Mouse (Mus musculus): ENCODE measurements around the gene Apela.

The Apela gene

DNA sequence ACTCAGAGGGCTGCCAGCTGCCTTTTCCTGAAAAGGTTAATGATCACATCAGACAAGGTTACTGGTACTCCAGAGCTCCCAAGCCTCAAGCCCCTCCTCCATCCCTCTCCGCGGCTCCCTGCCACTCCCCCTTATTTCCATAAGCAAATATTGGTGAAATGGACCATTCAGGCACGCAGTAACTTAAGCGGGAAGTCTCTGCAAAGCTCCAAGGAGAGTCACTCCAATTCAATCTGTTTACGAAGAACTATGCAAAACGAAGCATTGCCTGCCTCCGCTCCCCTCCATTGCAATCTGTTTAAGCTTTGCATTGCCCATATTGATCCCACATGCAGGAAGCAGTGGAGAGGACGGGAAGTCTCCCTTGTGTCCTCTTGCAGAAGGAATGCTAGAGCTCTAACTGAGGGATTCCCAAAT is at the start of gene Apela:
Apela (minus strand) TSS at position 220 of the 417 bp plus-strand sequence.
- no peak for DNase-seq (ENCODE audit: low spot score in 2 of 2)

GRCm38 (mm10) chr8:65085680-65086079 is 48.5 kb upstream of the Apela start:
- no peak for DNase-seq (ENCODE audit: low spot score in 2 of 2)

GRCm38 (mm10) chr8:65080731-65081130 is 43.6 kb upstream of the Apela start:
- DNase-seq (ENCODE audit: low spot score in 2 of 2), result no peak

DNA sequence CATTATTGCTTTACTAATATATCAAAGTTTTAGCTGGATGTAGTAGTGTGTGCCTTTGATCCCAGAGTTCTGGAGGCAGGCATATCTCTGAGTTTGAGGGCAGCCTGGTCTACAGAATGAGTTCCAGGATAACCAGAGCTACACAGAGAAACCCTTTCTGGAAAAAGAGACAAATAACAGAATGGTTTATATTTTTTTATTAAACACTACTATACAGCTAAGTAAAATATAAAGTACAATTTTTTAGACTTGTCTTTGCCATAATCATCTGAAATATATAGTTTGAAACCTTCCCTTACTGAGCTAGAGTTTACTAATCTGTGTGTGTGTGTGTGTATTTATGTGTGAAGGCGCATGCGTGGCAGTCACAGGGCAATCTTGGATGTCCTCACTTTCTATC is 37.6 kb upstream of the Apela start, which contains the start of gene Gm10663:
Gm10663 (plus strand) TSS at position 301 of the 400 bp plus-strand sequence.
- no peak for DNase-seq (ENCODE audit: low spot score in 2 of 2)

DNA sequence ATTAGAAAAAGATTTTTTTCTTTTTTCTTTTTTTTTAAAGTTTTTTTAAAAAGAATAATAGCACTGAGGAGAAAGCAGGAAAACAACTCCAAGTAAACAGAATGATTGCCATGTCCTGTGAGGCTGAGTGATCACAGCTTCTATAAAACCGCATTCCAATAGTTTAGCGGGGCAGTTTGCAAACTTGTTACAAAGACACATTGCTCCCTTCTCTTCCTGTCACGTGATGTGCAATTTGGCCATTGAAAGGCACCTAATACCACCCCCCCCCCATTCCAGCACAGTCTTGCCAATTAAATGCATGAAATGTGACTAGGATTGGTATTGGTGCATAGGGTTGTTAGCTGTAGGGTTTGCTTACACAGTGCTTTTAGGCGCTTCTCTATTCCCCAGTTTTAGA is 33.9 kb upstream of the Apela start:
- DNase-seq (ENCODE audit: low spot score in 2 of 2), result no peak

DNA sequence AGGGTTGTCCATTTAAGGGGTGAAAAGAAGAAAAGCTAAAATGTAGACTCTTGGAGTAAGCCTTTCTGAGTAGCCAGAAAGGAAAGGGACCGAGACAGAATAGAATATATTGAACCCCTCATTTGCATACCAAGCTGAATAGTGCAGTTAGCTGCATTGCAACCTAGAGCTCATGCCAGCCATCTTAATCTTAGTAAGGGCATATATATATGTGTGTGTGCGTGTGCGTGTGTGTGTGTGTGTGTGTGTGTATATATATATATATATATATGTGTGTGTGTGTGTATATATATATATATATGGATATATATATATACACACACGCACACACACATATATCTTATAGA is 31.3 kb upstream of the Apela start:
- DNase-seq (ENCODE audit: low spot score in 2 of 2), result no peak

GRCm38 (mm10) chr8:65067694-65068472 is 30.7 kb upstream of the Apela start:
- DNase-seq (ENCODE audit: low spot score in 2 of 2), result no peak

DNA sequence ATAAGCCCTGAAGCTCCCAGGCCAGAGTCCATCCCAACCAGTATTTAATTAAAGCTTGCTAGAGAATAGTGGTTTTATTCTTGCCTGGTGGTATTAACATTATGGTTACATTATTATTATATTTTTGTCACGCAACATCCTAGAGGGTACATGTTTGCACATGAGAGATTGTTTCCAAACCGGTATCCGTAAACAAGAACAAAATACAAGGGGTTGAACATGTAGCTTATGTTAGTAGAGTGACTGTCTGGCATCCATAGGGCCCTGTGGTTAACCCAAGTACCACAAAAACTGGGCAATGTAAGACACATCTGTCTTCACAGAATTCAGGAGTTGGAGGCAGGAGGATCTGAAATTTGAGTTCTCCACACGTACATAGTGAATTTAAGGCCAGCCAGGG is 29.9 kb upstream of the Apela start:
- no peak for DNase-seq (ENCODE audit: low spot score in 2 of 2)

DNA sequence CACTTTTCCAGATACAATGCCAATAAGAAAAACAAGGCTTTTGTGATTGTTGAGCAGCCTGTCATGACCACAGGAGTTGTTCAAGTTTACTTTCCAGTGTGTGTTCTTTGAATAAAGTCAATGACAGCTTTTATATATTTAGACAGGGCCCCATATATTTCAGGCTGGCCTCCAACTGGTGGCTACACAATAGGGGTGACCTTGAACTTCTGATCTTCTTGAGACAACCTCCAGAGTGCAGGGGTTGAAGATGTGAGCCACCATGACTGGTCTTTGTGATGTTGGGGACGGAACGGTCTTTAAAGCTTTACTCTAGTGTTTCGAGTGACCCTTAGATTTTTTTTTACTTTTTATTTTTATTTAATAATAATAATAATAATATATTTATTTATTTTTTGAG is 28.5 kb upstream of the Apela start:
- no peak for DNase-seq (ENCODE audit: low spot score in 2 of 2)

- no peak for DNase-seq (ENCODE audit: low spot score in 2 of 2)
Observed at GRCm38 (mm10) chr8:65064071-65064470, 26.9 kb upstream of the Apela start.

GRCm38 (mm10) chr8:65062195-65062594 is 25.1 kb upstream of the Apela start:
- DNase-seq (ENCODE audit: low spot score in 2 of 2), result no peak

- DNase-seq (ENCODE audit: low spot score in 2 of 2), result no peak
Observed at GRCm38 (mm10) chr8:65056722-65057121, 19.6 kb upstream of the Apela start.

- DNase-seq (ENCODE audit: low spot score in 2 of 2), result no peak
Observed at GRCm38 (mm10) chr8:65053968-65054367, 16.8 kb upstream of the Apela start.

GRCm38 (mm10) chr8:65053554-65053953 is 16.4 kb upstream of the Apela start:
- no peak for DNase-seq (ENCODE audit: low spot score in 2 of 2)

- no peak for DNase-seq (ENCODE audit: low spot score in 2 of 2)
Observed at GRCm38 (mm10) chr8:65047801-65048200, 10.7 kb upstream of the Apela start.

DNA sequence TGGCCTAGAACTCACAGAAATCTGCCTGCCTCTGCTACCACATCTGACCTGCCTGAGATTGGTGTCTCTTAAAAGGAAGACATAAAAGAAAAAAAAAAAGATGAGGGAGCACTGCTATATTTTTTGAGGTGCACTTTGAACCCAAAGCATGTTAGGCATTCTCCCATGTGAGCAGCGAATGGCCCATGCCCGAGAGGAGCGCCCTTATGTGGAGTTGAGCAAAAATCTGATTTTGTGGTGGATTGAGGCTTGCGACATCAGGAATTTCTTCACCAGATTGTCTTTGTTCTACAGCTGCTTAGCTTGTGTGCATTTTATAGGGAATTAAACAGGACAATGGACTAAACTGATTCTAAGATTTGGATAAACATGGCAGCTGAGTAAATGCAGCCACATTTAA is 10.1 kb upstream of the Apela start:
- DNase-seq (ENCODE audit: low spot score in 2 of 2), result no peak

GRCm38 (mm10) chr8:65046565-65046964 is 9.4 kb upstream of the Apela start:
- no peak for DNase-seq (ENCODE audit: low spot score in 2 of 2)

DNA sequence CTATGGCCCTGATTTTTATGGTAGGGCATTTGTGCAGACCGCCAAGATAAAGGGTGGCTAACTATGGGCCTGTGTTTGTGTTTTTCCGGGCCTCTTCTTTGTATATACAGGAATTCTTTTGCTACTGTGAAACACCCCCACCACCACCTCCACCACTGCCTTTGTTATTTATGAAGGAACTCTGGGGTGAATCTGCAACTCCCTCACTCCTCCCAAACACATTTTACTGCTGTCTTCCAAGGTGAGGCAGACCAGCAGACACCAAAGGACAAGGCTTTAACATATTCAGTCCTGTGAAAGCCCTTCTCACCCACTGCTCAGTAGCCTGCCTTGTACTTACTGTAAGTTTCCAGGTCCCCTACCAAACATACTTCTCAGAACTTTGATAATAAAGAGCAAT is 3.0 kb downstream of the Apela start:
- no peak for DNase-seq (ENCODE audit: low spot score in 2 of 2)

- no peak for DNase-seq (ENCODE audit: low spot score in 2 of 2)
Observed at GRCm38 (mm10) chr8:65033056-65033455, 4.1 kb downstream of the Apela start.

DNA sequence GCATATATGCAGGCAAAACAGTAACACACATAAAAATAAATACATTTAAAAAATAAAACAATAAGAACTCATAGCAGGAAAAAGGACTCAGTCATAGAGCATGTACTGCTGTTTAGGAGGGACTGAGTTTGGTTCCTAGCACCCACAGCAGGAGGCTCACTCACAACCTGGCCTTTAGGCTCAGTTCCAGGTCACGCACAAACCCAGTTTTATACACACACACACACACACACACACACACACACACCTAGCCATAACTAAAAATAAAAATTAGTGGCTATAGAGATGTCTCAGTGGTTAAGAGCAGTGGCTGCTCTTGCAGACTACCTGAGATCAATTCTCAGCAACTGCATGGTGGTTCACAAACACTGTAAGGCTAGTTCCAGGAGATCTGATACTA is 5.0 kb downstream of the Apela start:
- DNase-seq (ENCODE audit: low spot score in 2 of 2), result no peak

GRCm38 (mm10) chr8:65030735-65031485 is 6.2 kb downstream of the Apela start:
- DNase-seq (ENCODE audit: low spot score in 2 of 2), result no peak

- no peak for DNase-seq (ENCODE audit: low spot score in 2 of 2)
Observed at GRCm38 (mm10) chr8:65029776-65030175, 7.4 kb downstream of the Apela start.

DNA sequence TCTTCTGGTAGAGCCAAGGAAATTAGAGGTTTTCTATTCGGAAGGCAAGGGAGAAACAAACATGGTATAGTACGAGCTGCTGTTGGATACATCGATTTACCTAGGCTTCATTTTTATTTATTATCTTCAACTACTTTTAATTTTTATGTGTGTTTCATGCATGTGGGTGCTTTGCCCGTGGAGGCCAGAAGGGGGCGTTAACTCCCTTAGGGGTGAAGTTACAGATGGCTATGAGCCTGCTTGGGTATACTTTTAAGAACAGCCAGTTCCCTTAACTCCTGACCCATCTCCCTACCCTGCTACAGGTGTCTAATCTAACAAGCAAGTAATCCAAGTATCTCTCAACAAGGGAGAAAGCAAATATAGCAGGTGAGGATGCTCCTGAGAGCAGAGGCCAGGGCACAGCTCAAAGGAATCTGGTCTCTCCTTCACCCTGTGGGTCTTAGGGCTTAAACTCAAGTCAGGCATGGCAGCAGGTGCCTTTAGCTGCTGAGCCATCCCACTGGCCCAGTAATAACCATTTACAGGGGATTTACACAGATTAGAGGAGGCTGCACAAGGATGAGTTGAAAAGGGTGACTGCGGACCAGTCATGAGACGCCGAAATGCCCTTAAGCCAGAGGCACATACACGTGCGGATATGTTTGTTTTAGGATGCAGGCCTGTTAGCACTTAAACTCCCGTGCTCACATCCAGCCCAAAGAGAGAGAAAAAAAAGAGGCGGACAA is 8.0 kb downstream of the Apela start:
- DNase-seq (ENCODE audit: low spot score in 2 of 2), result no peak

Measured in natural killer cell, adult 2 months (primary cell).